Mouse (Mus musculus): Measurements from ENCODE around the gene Ppp1r14a.

DNA sequence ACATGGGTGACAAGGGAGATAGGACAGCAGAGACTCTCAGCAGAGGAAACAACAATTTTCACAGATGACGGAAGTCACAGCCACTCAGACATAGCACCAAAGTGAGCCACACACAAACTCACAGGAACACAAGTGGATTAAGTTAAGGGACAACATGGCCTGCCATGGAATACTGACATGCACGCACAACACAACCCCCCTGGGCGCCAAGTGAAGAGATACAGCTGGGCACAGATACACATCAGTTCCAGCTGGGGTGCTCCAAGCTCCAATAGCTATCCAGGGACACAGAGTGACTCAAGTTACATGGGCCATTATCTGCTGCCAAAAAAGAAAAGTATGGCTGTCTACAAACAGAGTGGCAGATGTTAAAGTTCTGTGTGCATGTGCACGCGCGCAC, 748 bp downstream of the Ppp1r14a start:
- TF ChIP-seq POLR2A (IDR thresholded peaks at IDR 0.05; ENCODE audit: control insufficient read depth, low read depth, low read length) (no peak), CTCF (IDR thresholded peaks at IDR 0.05; ENCODE audit: control insufficient read depth, insufficient read depth, insufficient replicate concordance, low read depth, low read length) (no peak)

Data from testis, adult 2 months (tissue).